7 mouse cellular contexts compared by ENCODE assay signal in genomic region chr9:21239465-21239848, GRCm38 (mm10). TPM values are rescaled to one million over a fixed set of nuclear protein-coding genes. Genes with fewer than 3 reads are reported as not detected.
A peak's percentile ranks its signal among the peaks of the same experiment; 100 is the strongest.
DNase-seq lines count a peak whose midpoint lies in the region; ATAC-seq and TF ChIP-seq lines count a peak whose summit lies in the region.

No protein-coding gene starts in this region.

- peak overlapping the region; percentile 90 for H3K4me3 ChIP-seq in lung, postnatal 0 days (ENCODE audit: low read depth, low read length)
- peak overlapping the region; percentile 80 for H3K4me3 ChIP-seq in embryonic fibroblast, embryonic 13.5 days (ENCODE audit: insufficient read depth, low read length)
- peak overlapping the region; percentile 97 for H3K4me3 ChIP-seq in limb, embryonic 10.5 days
- H3K4me3 ChIP-seq in small intestine, adult 2 months (ENCODE audit: low read depth, low read length) = peak overlapping the region; percentile 85

- ATAC-seq in lung, postnatal 0 days = no peak

- TF ChIP-seq EP300 in lung, postnatal 0 days (IDR thresholded peaks at IDR 0.05) = no peak

- H3K9me3 ChIP-seq in lung, postnatal 0 days (ENCODE audit: low read length) = no peaks in the 10 kb centered on the region
- H3K9me3 ChIP-seq in limb, embryonic 10.5 days (replicated peaks) = no peaks in the 10 kb centered on the region

- DNase-seq in lung, postnatal 0 days (ENCODE audit: low spot score) = no peak
- DNase-seq in lung, adult 18-20 months = no peak
- DNase-seq in limb, embryonic 10.5 days (ENCODE audit: low spot score) = no peak
- DNase-seq in natural killer cell, adult 2 months (ENCODE audit: low spot score in 2 of 2) = no peak
- no peak for DNase-seq in thymus, postnatal 25 days

- H3K27me3 ChIP-seq in lung, postnatal 0 days (replicated peaks; ENCODE audit: insufficient read depth, low read length) = peaks cover 12% of the 10 kb centered on the region
- H3K27me3 ChIP-seq in limb, embryonic 10.5 days (ENCODE audit: low read depth, poor library complexity, severe bottlenecking) = peaks cover 38% of the 10 kb centered on the region
- peaks cover 17% of the 10 kb centered on the region for H3K27me3 ChIP-seq in small intestine, adult 2 months (ENCODE audit: control insufficient read depth, insufficient read depth, low read length)

- H3K9ac ChIP-seq in lung, postnatal 0 days (replicated peaks; ENCODE audit: low read depth) = peak overlapping the region; percentile 77; the same call in 1 of the 2 replicates

- WGBS in lung, postnatal 0 days = 14% methylated on average over 4 of the region's 4 CpGs
- WGBS in limb, embryonic 10.5 days = 43% methylated on average over 4 of the region's 4 CpGs
- 28% methylated on average over 4 of the region's 4 CpGs for WGBS in small intestine, adult 2 months

- no peak for TF ChIP-seq POLR2A in embryonic fibroblast, embryonic 13.5 days (IDR thresholded peaks at IDR 0.05; ENCODE audit: low read depth, low read length)
- TF ChIP-seq POLR2A in small intestine, adult 2 months (IDR thresholded peaks at IDR 0.05; ENCODE audit: low read depth, low read length) = no peak

- H3K36me3 ChIP-seq in lung, postnatal 0 days (ENCODE audit: insufficient read depth, low read length) = no peaks in the 10 kb centered on the region; the same call in 1 of the 2 replicates
- H3K36me3 ChIP-seq in limb, embryonic 10.5 days = peaks cover 22% of the 10 kb centered on the region
- peaks cover under 1% of the 10 kb centered on the region; the same call in 1 of the 2 replicates for H3K36me3 ChIP-seq in small intestine, adult 2 months (ENCODE audit: control insufficient read depth, insufficient read depth, low read length)

- H3K4me1 ChIP-seq in lung, postnatal 0 days (ENCODE audit: insufficient read depth, low read depth, low read length) = peaks cover 17% of the 10 kb centered on the region
- H3K4me1 ChIP-seq in embryonic fibroblast, embryonic 13.5 days (ENCODE audit: control insufficient read depth, insufficient read depth, low read length) = no peaks in the 10 kb centered on the region
- peaks cover 30% of the 10 kb centered on the region for H3K4me1 ChIP-seq in limb, embryonic 10.5 days
- H3K4me1 ChIP-seq in small intestine, adult 2 months (ENCODE audit: control insufficient read depth, insufficient read depth, insufficient read length, low read length) = peaks cover 25% of the 10 kb centered on the region

- no peak for TF ChIP-seq CTCF in lung, postnatal 0 days (IDR thresholded peaks at IDR 0.05)
- no peak for TF ChIP-seq CTCF in embryonic fibroblast, embryonic 13.5 days (IDR thresholded peaks at IDR 0.05; ENCODE audit: borderline replicate concordance, insufficient read depth, low read length)
- no peak for TF ChIP-seq CTCF in small intestine, adult 2 months (IDR thresholded peaks at IDR 0.05; ENCODE audit: extremely low read depth, insufficient read length, insufficient replicate concordance, low read depth, low read length)

- H3K27ac ChIP-seq in lung, postnatal 0 days (ENCODE audit: low read length) = no peak overlapping the region
- H3K27ac ChIP-seq in embryonic fibroblast, embryonic 13.5 days (ENCODE audit: insufficient read depth, low read length) = no peak overlapping the region
- peak overlapping the region; percentile 98 for H3K27ac ChIP-seq in limb, embryonic 10.5 days
- H3K27ac ChIP-seq in small intestine, adult 2 months (ENCODE audit: insufficient read depth, low read depth, low read length) = peak overlapping the region; percentile 83

- H3K4me2 ChIP-seq in lung, postnatal 0 days (replicated peaks; ENCODE audit: low read depth, low read length) = peak overlapping the region; percentile 64

RNA-seq across cellular contexts. Expression of gene Keap1, which starts 0.3 kb away (rescaled TPM):
- 44.7 and 45.9 TPM in 2 replicates for polyA plus RNA-seq in lung, postnatal 0 days (2015; fragmentation: Nextera tagmentation; extraction: Ambion mirVana)
- polyA plus RNA-seq in embryonic fibroblast, embryonic 13.5 days (2011; ENCODE audit: insufficient read length, low read depth, missing spikeins) = 23.2 and 27.4 TPM in 2 replicates
- polyA plus RNA-seq in limb, embryonic 10.5 days (2016; fragmentation: Nextera tagmentation; extraction: Ambion mirVana) = 50.4 and 61.7 TPM in 2 replicates
- 56.6 and 103 TPM in 2 replicates for polyA plus RNA-seq in small intestine, adult 2 months (2012; rRNA removed)

RNA-seq across cellular contexts. Expression of gene S1pr5, which starts 8.8 kb away (rescaled TPM):
- 0.12 and 0.13 TPM in 2 replicates for polyA plus RNA-seq in lung, postnatal 0 days (2015; fragmentation: Nextera tagmentation; extraction: Ambion mirVana)
- polyA plus RNA-seq in embryonic fibroblast, embryonic 13.5 days (2011; ENCODE audit: insufficient read length, low read depth, missing spikeins) = not detected in 2 replicates
- polyA plus RNA-seq in limb, embryonic 10.5 days (2016; fragmentation: Nextera tagmentation; extraction: Ambion mirVana) = 0.15 and 0.33 TPM in 2 replicates
- 0.08 and 0.18 TPM in 2 replicates for polyA plus RNA-seq in small intestine, adult 2 months (2012; rRNA removed)

RNA-seq across cellular contexts. Expression of gene Atg4d, which starts 25.6 kb away (rescaled TPM):
- 36.4 and 40.0 TPM in 2 replicates for polyA plus RNA-seq in lung, postnatal 0 days (2015; fragmentation: Nextera tagmentation; extraction: Ambion mirVana)
- 5.3 and 8.2 TPM in 2 replicates for polyA plus RNA-seq in embryonic fibroblast, embryonic 13.5 days (2011; ENCODE audit: insufficient read length, low read depth, missing spikeins)
- 38.5 and 41.3 TPM in 2 replicates for polyA plus RNA-seq in limb, embryonic 10.5 days (2016; fragmentation: Nextera tagmentation; extraction: Ambion mirVana)
- 70.1 and 144 TPM in 2 replicates for polyA plus RNA-seq in small intestine, adult 2 months (2012; rRNA removed)

RNA-seq across cellular contexts. Expression of gene Kri1, which starts 48.3 kb away (rescaled TPM):
- polyA plus RNA-seq in lung, postnatal 0 days (2015; fragmentation: Nextera tagmentation; extraction: Ambion mirVana) = 8.9 and 11.9 TPM in 2 replicates
- polyA plus RNA-seq in embryonic fibroblast, embryonic 13.5 days (2011; ENCODE audit: insufficient read length, low read depth, missing spikeins) = 24.9 and 28.9 TPM in 2 replicates
- 18.9 and 19.1 TPM in 2 replicates for polyA plus RNA-seq in limb, embryonic 10.5 days (2016; fragmentation: Nextera tagmentation; extraction: Ambion mirVana)
- polyA plus RNA-seq in small intestine, adult 2 months (2012; rRNA removed) = 9.1 and 9.6 TPM in 2 replicates

RNA-seq across cellular contexts. Expression of gene Cdkn2d, which starts 51.8 kb away (rescaled TPM):
- polyA plus RNA-seq in lung, postnatal 0 days (2015; fragmentation: Nextera tagmentation; extraction: Ambion mirVana) = 33.9 and 34.9 TPM in 2 replicates
- polyA plus RNA-seq in embryonic fibroblast, embryonic 13.5 days (2011; ENCODE audit: insufficient read length, low read depth, missing spikeins) = 13.0 and 16.5 TPM in 2 replicates
- 32.7 and 38.0 TPM in 2 replicates for polyA plus RNA-seq in limb, embryonic 10.5 days (2016; fragmentation: Nextera tagmentation; extraction: Ambion mirVana)
- 11.0 and 27.1 TPM in 2 replicates for polyA plus RNA-seq in small intestine, adult 2 months (2012; rRNA removed)

Comparison
In these comparisons a context has a peak if more than half of its experiments do, and no peak if none do; other contexts are left out.
1. H3K27ac ChIP-seq: peak in limb, embryonic 10.5 days (single experiment) and small intestine, adult 2 months (single experiment); none in lung, postnatal 0 days (single experiment) and embryonic fibroblast, embryonic 13.5 days (single experiment).
2. Peak in every context shown above with its lines, with median percentiles within 50 percentile points of each other: H3K4me3 ChIP-seq.